Mouse (Mus musculus): ENCODE measurements around the gene Rpl11. TPM values are rescaled to one million over a fixed set of nuclear protein-coding genes. Genes with fewer than 3 reads are reported as not detected.

Rpl11 gene
- polyA plus RNA-seq, 1 experiment, result 466 TPM

DNA sequence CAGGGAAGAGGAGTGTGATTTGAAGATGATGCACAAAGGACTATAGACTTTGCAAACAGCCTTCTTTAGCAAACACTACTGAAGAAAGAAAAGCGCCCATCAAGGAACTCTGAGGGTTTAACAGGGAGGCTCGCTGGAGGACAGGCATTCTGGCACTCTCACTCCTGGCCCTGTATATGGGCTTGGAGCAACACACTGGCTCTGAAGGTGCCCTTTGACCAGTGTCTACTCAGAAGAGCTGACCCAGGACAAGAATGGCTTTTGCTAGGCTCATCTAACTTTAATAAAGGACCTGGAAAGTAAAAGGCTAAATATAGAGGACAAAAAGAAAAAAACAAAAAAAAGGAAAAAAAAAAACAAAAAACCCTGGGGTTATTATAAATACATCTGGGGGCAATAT, 48.3 kb downstream of the Rpl11 start:
- Histone ChIP-seq H3K27ac (ENCODE audit: control insufficient read depth, insufficient read depth, low read length) (no peak overlapping the region), H3K4me3 (ENCODE audit: control insufficient read depth, insufficient read depth, low read length) (no peak overlapping the region), H3K27me3 (ENCODE audit: control insufficient read depth, insufficient read depth, low read length) (no peaks in the 10 kb centered on the region), H3K4me1 (replicated peaks; ENCODE audit: control insufficient read depth, insufficient read depth, low read length) (no peaks in the 10 kb centered on the region), H3K36me3 (ENCODE audit: control insufficient read depth, insufficient read depth, low read length) (peaks cover 73% of the 10 kb centered on the region)
- TF ChIP-seq POLR2A (IDR thresholded peaks at IDR 0.05; ENCODE audit: control insufficient read depth, extremely low read depth, insufficient read depth, low read length, poor library complexity), result no peak
- no peak for TF ChIP-seq CTCF (IDR thresholded peaks at IDR 0.05; ENCODE audit: borderline replicate concordance, control insufficient read depth, extremely low read depth, insufficient read depth, low read length, poor library complexity)
- WGBS, result 94% methylated on average over 2 of the region's 2 CpGs
- DNase-seq, result no peak

DNA sequence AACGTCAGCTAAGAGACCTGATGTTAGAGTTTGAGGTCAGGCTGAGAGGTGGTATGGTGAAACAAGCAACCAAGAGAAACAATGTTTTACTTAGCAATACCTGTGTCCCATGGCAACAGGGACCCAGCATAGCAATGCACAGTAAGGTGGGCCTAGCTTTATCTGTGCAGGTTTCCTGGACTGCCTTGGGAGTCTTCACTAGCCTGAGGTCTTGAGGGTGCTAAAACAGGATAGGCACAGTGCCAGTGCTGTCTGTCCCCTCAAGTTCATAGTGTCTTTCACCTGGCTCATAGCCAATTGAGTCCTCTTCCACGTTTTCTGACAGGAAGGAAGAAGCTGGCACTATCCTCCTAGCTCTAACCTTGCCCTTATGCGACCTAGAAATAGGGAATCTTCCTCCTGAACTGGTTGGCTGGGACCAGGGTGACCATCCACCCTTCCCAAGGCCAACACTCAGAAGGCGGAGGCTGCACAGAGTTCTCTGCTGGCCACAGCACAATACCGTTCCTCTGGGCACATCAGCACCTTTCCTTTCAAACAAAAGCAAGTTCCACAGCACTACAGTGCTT, 49.0 kb downstream of the Rpl11 start:
- 90% methylated on average over 5 of the region's 5 CpGs for WGBS
- no peaks in the 10 kb centered on the region for H3K4me1 ChIP-seq (replicated peaks; ENCODE audit: control insufficient read depth, insufficient read depth, low read length)
- no peak for TF ChIP-seq POLR2A (IDR thresholded peaks at IDR 0.05; ENCODE audit: control insufficient read depth, extremely low read depth, insufficient read depth, low read length, poor library complexity)
- no peak for TF ChIP-seq CTCF (IDR thresholded peaks at IDR 0.05; ENCODE audit: borderline replicate concordance, control insufficient read depth, extremely low read depth, insufficient read depth, low read length, poor library complexity)
- H3K27ac ChIP-seq (ENCODE audit: control insufficient read depth, insufficient read depth, low read length), result no peak overlapping the region
- no peak overlapping the region for H3K4me3 ChIP-seq (ENCODE audit: control insufficient read depth, insufficient read depth, low read length)
- H3K36me3 ChIP-seq (ENCODE audit: control insufficient read depth, insufficient read depth, low read length), result peaks cover 66% of the 10 kb centered on the region
- H3K27me3 ChIP-seq (ENCODE audit: control insufficient read depth, insufficient read depth, low read length), result no peaks in the 10 kb centered on the region
- no peak for DNase-seq

GRCm38 (mm10) chr4:135995118-135995517, 58.1 kb downstream of the Rpl11 start:
- 94% methylated on average over 4 of the region's 4 CpGs for WGBS
- Histone ChIP-seq H3K4me1 (replicated peaks; ENCODE audit: control insufficient read depth, insufficient read depth, low read length) (no peaks in the 10 kb centered on the region), H3K36me3 (ENCODE audit: control insufficient read depth, insufficient read depth, low read length) (no peaks in the 10 kb centered on the region), H3K27ac (ENCODE audit: control insufficient read depth, insufficient read depth, low read length) (no peak overlapping the region), H3K27me3 (ENCODE audit: control insufficient read depth, insufficient read depth, low read length) (no peaks in the 10 kb centered on the region), H3K4me3 (ENCODE audit: control insufficient read depth, insufficient read depth, low read length) (no peak overlapping the region)
- DNase-seq, result no peak
- TF ChIP-seq CTCF (IDR thresholded peaks at IDR 0.05; ENCODE audit: borderline replicate concordance, control insufficient read depth, extremely low read depth, insufficient read depth, low read length, poor library complexity), result no peak
- TF ChIP-seq POLR2A (IDR thresholded peaks at IDR 0.05; ENCODE audit: control insufficient read depth, extremely low read depth, insufficient read depth, low read length, poor library complexity), result no peak

GRCm38 (mm10) chr4:135993941-135994340, 59.3 kb downstream of the Rpl11 start:
- WGBS, result 98% methylated on average over 6 of the region's 6 CpGs
- H3K36me3 ChIP-seq (ENCODE audit: control insufficient read depth, insufficient read depth, low read length), result no peaks in the 10 kb centered on the region
- no peak for DNase-seq
- H3K27me3 ChIP-seq (ENCODE audit: control insufficient read depth, insufficient read depth, low read length), result no peaks in the 10 kb centered on the region
- H3K4me3 ChIP-seq (ENCODE audit: control insufficient read depth, insufficient read depth, low read length), result no peak overlapping the region
- no peak overlapping the region for H3K27ac ChIP-seq (ENCODE audit: control insufficient read depth, insufficient read depth, low read length)
- TF ChIP-seq POLR2A (IDR thresholded peaks at IDR 0.05; ENCODE audit: control insufficient read depth, extremely low read depth, insufficient read depth, low read length, poor library complexity), result no peak
- TF ChIP-seq CTCF (IDR thresholded peaks at IDR 0.05; ENCODE audit: borderline replicate concordance, control insufficient read depth, extremely low read depth, insufficient read depth, low read length, poor library complexity), result no peak
- no peaks in the 10 kb centered on the region for H3K4me1 ChIP-seq (replicated peaks; ENCODE audit: control insufficient read depth, insufficient read depth, low read length)

DNA sequence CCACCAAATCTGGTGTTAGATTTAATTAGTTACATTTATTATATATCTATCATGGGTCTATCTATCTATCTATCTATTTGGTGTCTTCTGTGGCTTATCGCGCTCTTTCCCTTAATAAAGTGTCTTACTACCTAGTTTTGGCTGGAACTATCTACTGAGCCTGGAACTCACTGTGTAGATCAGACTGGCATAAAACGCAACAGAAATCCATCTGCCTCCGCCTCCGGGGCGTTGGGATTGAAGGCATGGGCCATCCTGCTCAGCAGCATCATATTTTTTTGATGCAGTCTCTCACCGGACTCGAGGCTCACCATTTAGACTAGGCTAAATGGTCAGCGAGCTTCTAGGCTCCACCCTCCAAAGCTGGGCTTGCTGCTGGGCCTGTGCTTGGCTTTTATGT, 65.5 kb downstream of the Rpl11 start:
- H3K4me3 ChIP-seq (ENCODE audit: control insufficient read depth, insufficient read depth, low read length), result no peak overlapping the region
- TF ChIP-seq CTCF (IDR thresholded peaks at IDR 0.05; ENCODE audit: borderline replicate concordance, control insufficient read depth, extremely low read depth, insufficient read depth, low read length, poor library complexity) (no peak), POLR2A (IDR thresholded peaks at IDR 0.05; ENCODE audit: control insufficient read depth, extremely low read depth, insufficient read depth, low read length, poor library complexity) (no peak)
- peaks cover 8% of the 10 kb centered on the region for H3K4me1 ChIP-seq (replicated peaks; ENCODE audit: control insufficient read depth, insufficient read depth, low read length)
- no peak overlapping the region for H3K27ac ChIP-seq (ENCODE audit: control insufficient read depth, insufficient read depth, low read length)
- 87% methylated on average over 9 of the region's 9 CpGs for WGBS
- peaks cover 6% of the 10 kb centered on the region for H3K36me3 ChIP-seq (ENCODE audit: control insufficient read depth, insufficient read depth, low read length)
- no peak for DNase-seq
- H3K27me3 ChIP-seq (ENCODE audit: control insufficient read depth, insufficient read depth, low read length), result no peaks in the 10 kb centered on the region

DNA sequence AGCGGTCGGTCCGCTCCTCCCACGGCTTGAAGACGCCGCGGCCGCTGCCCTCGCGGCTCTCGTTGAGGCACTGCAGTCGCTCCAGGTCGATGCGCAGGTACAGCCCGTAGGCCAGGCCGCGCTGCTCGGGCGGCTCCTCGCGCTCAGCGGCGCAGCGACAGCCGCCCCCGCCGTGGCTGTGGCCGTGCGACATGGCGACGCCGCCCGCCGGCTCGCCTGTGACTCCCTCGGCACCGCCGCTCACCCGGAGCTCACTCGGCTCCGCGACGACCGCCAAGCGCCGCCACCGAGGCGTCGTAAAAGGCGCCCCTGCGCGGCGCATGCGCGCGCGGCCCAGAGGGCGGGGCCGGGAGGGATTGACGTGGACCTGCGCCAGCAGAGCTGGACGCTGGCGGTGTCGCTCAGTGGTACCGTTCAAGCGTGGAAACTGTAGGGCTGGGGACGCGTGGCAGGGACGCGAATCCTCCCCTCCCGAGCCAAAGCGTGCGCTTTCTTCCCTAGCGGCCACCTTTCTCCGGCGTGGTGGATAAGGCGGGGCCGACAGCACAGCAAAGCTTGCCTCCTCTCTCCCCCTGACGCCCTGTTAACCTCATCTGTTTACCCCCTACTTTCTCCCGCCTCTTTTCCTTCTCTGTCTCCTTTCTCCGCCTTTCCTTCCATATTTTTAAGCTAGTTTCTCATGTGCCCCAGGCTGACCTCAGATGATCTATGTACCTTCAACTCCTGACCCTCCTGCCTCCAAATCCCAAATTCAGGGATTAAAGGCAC, 66.1 kb downstream of the Rpl11 start, which contains the start of gene Pithd1:
TSS of gene Pithd1 (minus strand) at position 322 of the 768 bp plus-strand sequence.
- DNase-seq, result peak; percentile 93
- Histone ChIP-seq H3K27me3 (ENCODE audit: control insufficient read depth, insufficient read depth, low read length) (no peaks in the 10 kb centered on the region), H3K27ac (ENCODE audit: control insufficient read depth, insufficient read depth, low read length) (no peak within 1 kb of the TSS), H3K36me3 (ENCODE audit: control insufficient read depth, insufficient read depth, low read length) (peaks cover 6% of the 10 kb centered on the region), H3K4me1 (replicated peaks; ENCODE audit: control insufficient read depth, insufficient read depth, low read length) (peaks cover 8% of the 10 kb centered on the region), H3K4me3 (ENCODE audit: control insufficient read depth, insufficient read depth, low read length) (peak within 1 kb of the TSS; percentile 58)
- peak; percentile 61 for TF ChIP-seq CTCF (IDR thresholded peaks at IDR 0.05; ENCODE audit: borderline replicate concordance, control insufficient read depth, extremely low read depth, insufficient read depth, low read length, poor library complexity)
- peak; percentile 97 for TF ChIP-seq POLR2A (IDR thresholded peaks at IDR 0.05; ENCODE audit: control insufficient read depth, extremely low read depth, insufficient read depth, low read length, poor library complexity)
- WGBS, result under 1% methylated on average over 81 of the region's 81 CpGs
